Mouse (Mus musculus): ENCODE measurements around the gene Man1b1.

- no peak for TF ChIP-seq CTCF (IDR thresholded peaks at IDR 0.05; ENCODE audit: borderline replicate concordance, extremely low read depth, insufficient read depth, insufficient read length)
- no peak for TF ChIP-seq POLR2A (IDR thresholded peaks at IDR 0.05; ENCODE audit: borderline replicate concordance, extremely low read depth, insufficient read depth, insufficient read length, poor library complexity, severe bottlenecking)
Measured at GRCm38 (mm10) chr2:25326036-25326435, 6.1 kb upstream of the Man1b1 start.

Measured in brain, embryonic 14.5 days (tissue).